Comparison of ENCODE assay signal across 8 mouse cellular contexts in genomic region chr17:24686514-24686913, GRCm38 (mm10). TPM values are rescaled to one million over a fixed set of nuclear protein-coding genes. Genes with fewer than 3 reads are reported as not detected.
DNase-seq lines count a peak whose midpoint lies in the region; ATAC-seq and TF ChIP-seq lines count a peak whose summit lies in the region.

No protein-coding gene starts in this region.

- H3K27me3 ChIP-seq in forebrain, embryonic 13.5 days = peaks cover 37% of the 10 kb centered on the region
- H3K27me3 ChIP-seq in kidney, embryonic 15.5 days = peaks cover 49% of the 10 kb centered on the region

- peak overlapping the region; percentile 50 to 66 for H3K4me3 ChIP-seq in ES-E14 (ENCODE audit: insufficient read depth in 1 of 2, low read depth in 1 of 2, low read length in 2 of 2, poor library complexity in 1 of 2, severe bottlenecking in 1 of 2)
- H3K4me3 ChIP-seq in forebrain, embryonic 13.5 days = no peak overlapping the region
- H3K4me3 ChIP-seq in kidney, embryonic 15.5 days (replicated peaks) = peak overlapping the region; percentile 11

- 34% methylated on average over 16 of the region's 16 CpGs for WGBS in forebrain, embryonic 13.5 days
- 30% methylated on average over 16 of the region's 16 CpGs for WGBS in kidney, embryonic 15.5 days

- H3K9me3 ChIP-seq in ES-E14 (ENCODE audit: control insufficient read depth, insufficient read depth, low read depth, low read length) = no peaks in the 10 kb centered on the region
- H3K9me3 ChIP-seq in forebrain, embryonic 13.5 days (replicated peaks) = no peaks in the 10 kb centered on the region
- H3K9me3 ChIP-seq in kidney, embryonic 15.5 days (replicated peaks) = no peaks in the 10 kb centered on the region

- H3K36me3 ChIP-seq in ES-E14 (ENCODE audit: control insufficient read depth, insufficient read depth, low read length, poor library complexity, severe bottlenecking) = peaks cover 6% of the 10 kb centered on the region
- peaks cover 16% of the 10 kb centered on the region for H3K36me3 ChIP-seq in forebrain, embryonic 13.5 days (ENCODE audit: poor library complexity, severe bottlenecking)
- peaks cover 13% of the 10 kb centered on the region for H3K36me3 ChIP-seq in kidney, embryonic 15.5 days

- peak; percentile 40 for DNase-seq in A20 (ENCODE audit: low read depth, low spot score)
- peak; percentile 69 for DNase-seq in ES-E14 (ENCODE audit: low read depth, low spot score)
- peak; percentile 73 for DNase-seq in lung, postnatal 36 days
- DNase-seq in thymus, postnatal 10 days (ENCODE audit: low spot score in 2 of 2) = peak; percentile 31 to 33
- DNase-seq in layer of hippocampus, adult 9-10 months (ENCODE audit: low spot score) = no peak
- DNase-seq in cerebellum, adult 8-10 months = no peak

- in situ Hi-C loops in ES-E14 (cut with MboI; ENCODE audit: low sequenced_read_pairs in 2 of 2, unreplicated experiment in 2 of 2) = no loop called here

- peaks cover 7 to 11% of the 10 kb centered on the region in 2 experiments for H3K4me1 ChIP-seq in ES-E14 (ENCODE audit: control insufficient read depth in 2 of 2, insufficient read depth in 2 of 2, low read length in 2 of 2, poor library complexity in 1 of 2)
- peaks cover 33% of the 10 kb centered on the region for H3K4me1 ChIP-seq in forebrain, embryonic 13.5 days
- peaks cover 25% of the 10 kb centered on the region for H3K4me1 ChIP-seq in kidney, embryonic 15.5 days

- H3K27ac ChIP-seq in ES-E14 (ENCODE audit: insufficient read depth, low read depth, low read length, poor library complexity, severe bottlenecking) = no peak overlapping the region
- no peak overlapping the region for H3K27ac ChIP-seq in forebrain, embryonic 13.5 days
- no peak overlapping the region for H3K27ac ChIP-seq in kidney, embryonic 15.5 days

- H3K9ac ChIP-seq in ES-E14 (ENCODE audit: insufficient read depth, low read depth, low read length, poor library complexity, severe bottlenecking) = peak overlapping the region; percentile 52
- H3K9ac ChIP-seq in forebrain, embryonic 13.5 days = no peak overlapping the region
- H3K9ac ChIP-seq in kidney, embryonic 15.5 days = no peak overlapping the region

- ATAC-seq in forebrain, embryonic 13.5 days = no peak
- no peak; the same call in 1 of the 2 replicates for ATAC-seq in kidney, embryonic 15.5 days (replicated peaks; ENCODE audit: low FRiP score)

- H3K4me2 ChIP-seq in forebrain, embryonic 13.5 days = peak overlapping the region; percentile 31
- peak overlapping the region; percentile 42 for H3K4me2 ChIP-seq in kidney, embryonic 15.5 days

TF ChIP-seq in ES-E14, 5 proteins besides CTCF, POLR2A, EP300 and RAD21:
- no peak for TF ChIP-seq CHD2 (IDR thresholded peaks at IDR 0.05; ENCODE audit: low read depth, low read length)
- no peak for TF ChIP-seq ZNF384 (IDR thresholded peaks at IDR 0.05; ENCODE audit: low read depth, low read length)
- TF ChIP-seq HCFC1 (IDR thresholded peaks at IDR 0.05; ENCODE audit: borderline replicate concordance, insufficient read depth, low read length) = no peak; the same call in 1 of the 2 replicates
- TF ChIP-seq MAFK (IDR thresholded peaks at IDR 0.05; ENCODE audit: insufficient read depth, low read depth, low read length) = no peak
- no peak for TF ChIP-seq ZC3H11A (IDR thresholded peaks at IDR 0.05; ENCODE audit: borderline replicate concordance, low read depth, low read length)

RNA-seq across cellular contexts. Expression of gene Syngr3, which starts 3.2 kb away (rescaled TPM):
- total RNA-seq in ES-E14 (2012; rRNA removed) = 4.1 and 13.1 TPM in 2 replicates
- 61.0 and 68.7 TPM in 2 replicates for polyA plus RNA-seq in forebrain, embryonic 13.5 days (2015; fragmentation: Nextera tagmentation; extraction: Ambion mirVana)
- polyA plus RNA-seq in kidney, embryonic 15.5 days (2015; fragmentation: Nextera tagmentation; extraction: Ambion mirVana) = 2.4 and 4.6 TPM in 2 replicates

RNA-seq across cellular contexts. Expression of gene Gfer, which starts 9.4 kb away (rescaled TPM):
- total RNA-seq in ES-E14 (2012; rRNA removed) = 61.8 and 63.4 TPM in 2 replicates
- 40.7 and 42.5 TPM in 2 replicates for polyA plus RNA-seq in forebrain, embryonic 13.5 days (2015; fragmentation: Nextera tagmentation; extraction: Ambion mirVana)
- 45.6 and 49.5 TPM in 2 replicates for polyA plus RNA-seq in kidney, embryonic 15.5 days (2015; fragmentation: Nextera tagmentation; extraction: Ambion mirVana)

RNA-seq across cellular contexts. Expression of gene Noxo1, which starts 9.5 kb away (rescaled TPM):
- 2.9 and 7.5 TPM in 2 replicates for total RNA-seq in ES-E14 (2012; rRNA removed)
- 1.3 TPM in 2 replicates for polyA plus RNA-seq in forebrain, embryonic 13.5 days (2015; fragmentation: Nextera tagmentation; extraction: Ambion mirVana)
- polyA plus RNA-seq in kidney, embryonic 15.5 days (2015; fragmentation: Nextera tagmentation; extraction: Ambion mirVana) = 1.5 and 3.4 TPM in 2 replicates

RNA-seq across cellular contexts. Expression of gene Zfp598, which starts 17.0 kb away (rescaled TPM):
- 39.7 and 55.9 TPM in 2 replicates for total RNA-seq in ES-E14 (2012; rRNA removed)
- 14.9 and 16.2 TPM in 2 replicates for polyA plus RNA-seq in forebrain, embryonic 13.5 days (2015; fragmentation: Nextera tagmentation; extraction: Ambion mirVana)
- 23.9 and 27.6 TPM in 2 replicates for polyA plus RNA-seq in kidney, embryonic 15.5 days (2015; fragmentation: Nextera tagmentation; extraction: Ambion mirVana)

RNA-seq across cellular contexts. Expression of gene Tbl3, which starts 20.9 kb away (rescaled TPM):
- total RNA-seq in ES-E14 (2012; rRNA removed) = 108 and 119 TPM in 2 replicates
- 86.9 and 107 TPM in 2 replicates for polyA plus RNA-seq in forebrain, embryonic 13.5 days (2015; fragmentation: Nextera tagmentation; extraction: Ambion mirVana)
- 85.0 and 94.5 TPM in 2 replicates for polyA plus RNA-seq in kidney, embryonic 15.5 days (2015; fragmentation: Nextera tagmentation; extraction: Ambion mirVana)

Comparison
In these comparisons a context has a peak if more than half of its experiments do, and no peak if none do; other contexts are left out.
1. DNase-seq: peak in A20 (single experiment), ES-E14 (single experiment), lung, postnatal 36 days (single experiment) and thymus, postnatal 10 days (2 of 2); none in layer of hippocampus, adult 9-10 months (single experiment) and cerebellum, adult 8-10 months (single experiment).
2. RNA of gene Syngr3, which starts 3.2 kb away (polyA plus RNA-seq): 61.0 to 68.7 TPM in forebrain, embryonic 13.5 days; 2.4 to 4.6 TPM in kidney, embryonic 15.5 days; every median in the first group is over 10 times any median in the second.